Mouse (Mus musculus) midbrain, embryonic 14.5 days (tissue): ENCODE measurements around the gene Azin2. TPM values are rescaled to one million over a fixed set of nuclear protein-coding genes. Genes with fewer than 3 reads are reported as not detected.

ENCODE experiments used
- ATAC-seq: fragments of 200-750 bp; cut with Nextera tagmentation; 2 replicates; pipeline ENCODE4 v1.8.0; 2017; ENCODE audit warnings: moderate number of reproducible peaks, moderate library complexity; ENCODE audit not compliant: low FRiP score, low TSS enrichment
- DNase-seq: peaks from one replicate; pipeline ENCODE4 v3.0.0-alpha.2; 2015
- H3K27ac ChIP-seq: fragments of 300-500 bp; sonication (generic); replicated peaks from 2 replicates; pipeline ENCODE4 v1.5.1; 2014; ENCODE audit warnings: mild to moderate bottlenecking, low read depth, low read length, moderate library complexity
- H3K27me3 ChIP-seq: fragments of 300-500 bp; sonication (generic); 2 replicates; pipeline ENCODE4 v1.6.1; 2014; ENCODE audit warnings: low read length, control low read depth, mixed read lengths; ENCODE audit not compliant: control insufficient read depth, insufficient read depth
- H3K36me3 ChIP-seq: fragments of 300-500 bp; sonication (generic); 2 replicates; pipeline ENCODE4 v1.6.1; 2014; ENCODE audit warnings: low read length, control low read depth; ENCODE audit not compliant: control insufficient read depth, insufficient read depth
- H3K4me1 ChIP-seq: fragments of 300-500 bp; sonication (generic); 2 replicates; pipeline ENCODE4 v1.6.1; 2014; ENCODE audit warnings: mild to moderate bottlenecking, antibody characterized with exemption, low read length, control low read depth; ENCODE audit not compliant: control insufficient read depth, insufficient read depth
- H3K4me2 ChIP-seq: fragments of 300-500 bp; sonication (generic); 2 replicates; pipeline ENCODE4 v1.6.1; 2014; ENCODE audit warnings: mild to moderate bottlenecking, low read length, moderate library complexity
- H3K4me3 ChIP-seq: fragments of 300-500 bp; sonication (generic); replicated peaks from 2 replicates; pipeline ENCODE4 v1.5.1; 2014; ENCODE audit warnings: low read depth, low read length
- H3K9ac ChIP-seq: fragments of 300-500 bp; sonication (generic); replicated peaks from 2 replicates; pipeline ENCODE4 v1.6.1; 2014; ENCODE audit warnings: mild to moderate bottlenecking, low read length, moderate library complexity
- H3K9me3 ChIP-seq: fragments of 300-500 bp; sonication (generic); 2 replicates; pipeline ENCODE4 v1.6.1; 2016; ENCODE audit warnings: low read length, control low read depth, mixed read lengths; ENCODE audit not compliant: control insufficient read depth
- WGBS: fragments of 180-500 bp; shearing (Covaris S2); extraction: QIAGEN DNeasy Blood & Tissue Kit; methylation state at CpG from one replicate; pipeline ENCODE4 v1.1.7; 2014; 5-methylcytosine and 5-hydroxymethylcytosine counted together
- polyA plus RNA-seq: library from polyadenylated mRNA; unstranded; fragments of >200 nt; fragmentation: Nextera tagmentation; extraction: Ambion mirVana; gene quantifications from 2 replicates; pipeline ENCODE4 v1.2.1, GENCODE M21; 2014

The Azin2 gene
- polyA plus RNA-seq, 1 experiment from 2014 or later = 18.0 TPM

GRCm38 (mm10) chr4:128958156-128958555 is 4.1 kb downstream of the Azin2 start:
- Histone ChIP-seq H3K27ac (no peak overlapping the region), H3K4me2 (no peak overlapping the region), H3K36me3 (no peaks in the 10 kb centered on the region), H3K4me1 (peaks cover 7% of the 10 kb centered on the region; the same call in 1 of the 2 replicates), H3K27me3 (no peaks in the 10 kb centered on the region), H3K9me3 (no peaks in the 10 kb centered on the region), H3K4me3 (no peak overlapping the region), H3K9ac (no peak overlapping the region)
- 86% methylated on average over 11 of the region's 11 CpGs for WGBS
- no peak for ATAC-seq
- DNase-seq = no peak

GRCm38 (mm10) chr4:128957155-128957911 is 4.9 kb downstream of the Azin2 start:
- H3K4me3 ChIP-seq = no peak overlapping the region
- no peaks in the 10 kb centered on the region for H3K36me3 ChIP-seq
- no peaks in the 10 kb centered on the region for H3K9me3 ChIP-seq
- 49% methylated on average over 11 of the region's 11 CpGs for WGBS
- H3K9ac ChIP-seq = no peak overlapping the region
- no peak overlapping the region for H3K4me2 ChIP-seq
- DNase-seq (peak; percentile 76), ATAC-seq (no peak)
- H3K27me3 ChIP-seq = no peaks in the 10 kb centered on the region
- H3K4me1 ChIP-seq = 0 out of 2 replicates have a peak, but pooled peaks cover 2% of the 10 kb centered on the region
- no peak overlapping the region; the same call in 1 of the 2 replicates for H3K27ac ChIP-seq

GRCm38 (mm10) chr4:128953851-128954250 is 8.4 kb downstream of the Azin2 start:
- WGBS = 73% methylated on average over 5 of the region's 5 CpGs
- H3K4me3 ChIP-seq = no peak overlapping the region
- H3K4me2 ChIP-seq = no peak overlapping the region
- DNase-seq (no peak), ATAC-seq (no peak)
- H3K9ac ChIP-seq = no peak overlapping the region
- no peak overlapping the region for H3K27ac ChIP-seq
- H3K9me3 ChIP-seq = no peaks in the 10 kb centered on the region
- H3K4me1 ChIP-seq = no peaks in the 10 kb centered on the region
- no peaks in the 10 kb centered on the region for H3K36me3 ChIP-seq
- H3K27me3 ChIP-seq = no peaks in the 10 kb centered on the region

GRCm38 (mm10) chr4:128950461-128950860 is 11.8 kb downstream of the Azin2 start:
- 78% methylated on average over 5 of the region's 5 CpGs for WGBS

GRCm38 (mm10) chr4:128949470-128950005 is 12.7 kb downstream of the Azin2 start:
- no peak for ATAC-seq
- WGBS = 46% methylated on average over 15 of the region's 15 CpGs

More at GRCm38 (mm10) chr4:128950461-128950860, 11.8 kb downstream of the Azin2 start:
- H3K4me3 ChIP-seq = no peak overlapping the region
- no peaks in the 10 kb centered on the region for H3K9me3 ChIP-seq
- no peaks in the 10 kb centered on the region for H3K27me3 ChIP-seq
- no peak for DNase-seq
- no peak for ATAC-seq
- no peak overlapping the region for H3K27ac ChIP-seq
- H3K4me1 ChIP-seq = no peaks in the 10 kb centered on the region
- no peaks in the 10 kb centered on the region for H3K36me3 ChIP-seq
- H3K9ac ChIP-seq = no peak overlapping the region
- H3K4me2 ChIP-seq = no peak overlapping the region

GRCm38 (mm10) chr4:128948137-128948674 is 14.0 kb downstream of the Azin2 start:
- ATAC-seq = no peak
- 30% methylated on average over 6 of the region's 6 CpGs for WGBS
- peak; percentile 60 for DNase-seq

More at GRCm38 (mm10) chr4:128949470-128950005, 12.7 kb downstream of the Azin2 start:
- H3K27ac ChIP-seq = no peak overlapping the region
- no peak overlapping the region for H3K9ac ChIP-seq
- no peak overlapping the region for H3K4me3 ChIP-seq
- no peak overlapping the region for H3K4me2 ChIP-seq
- DNase-seq = no peak
- H3K36me3 ChIP-seq = no peaks in the 10 kb centered on the region
- no peaks in the 10 kb centered on the region for H3K9me3 ChIP-seq
- H3K4me1 ChIP-seq = no peaks in the 10 kb centered on the region
- H3K27me3 ChIP-seq = no peaks in the 10 kb centered on the region

GRCm38 (mm10) chr4:128947326-128947933 is 14.8 kb downstream of the Azin2 start:
- Histone ChIP-seq H3K9ac (no peak overlapping the region), H3K4me3 (no peak overlapping the region), H3K36me3 (no peaks in the 10 kb centered on the region), H3K27ac (no peak overlapping the region), H3K4me1 (no peaks in the 10 kb centered on the region), H3K27me3 (no peaks in the 10 kb centered on the region), H3K9me3 (no peaks in the 10 kb centered on the region), H3K4me2 (0 out of 2 replicates have a peak overlapping the region, but pooled peaks have one; percentile 18)
- DNase-seq = no peak
- no peak for ATAC-seq
- WGBS = 18% methylated on average over 18 of the region's 18 CpGs

More at GRCm38 (mm10) chr4:128948137-128948674, 14.0 kb downstream of the Azin2 start:
- Histone ChIP-seq H3K27me3 (no peaks in the 10 kb centered on the region), H3K9me3 (no peaks in the 10 kb centered on the region), H3K36me3 (no peaks in the 10 kb centered on the region), H3K9ac (no peak overlapping the region), H3K4me3 (no peak overlapping the region), H3K27ac (no peak overlapping the region), H3K4me2 (no peak overlapping the region), H3K4me1 (no peaks in the 10 kb centered on the region)

GRCm38 (mm10) chr4:128946736-128947135 is 15.5 kb downstream of the Azin2 start:
- Histone ChIP-seq H3K4me2 (no peak overlapping the region), H3K27me3 (no peaks in the 10 kb centered on the region), H3K4me3 (no peak overlapping the region), H3K4me1 (no peaks in the 10 kb centered on the region), H3K9me3 (no peaks in the 10 kb centered on the region), H3K9ac (no peak overlapping the region), H3K36me3 (no peaks in the 10 kb centered on the region), H3K27ac (no peak overlapping the region)
- DNase-seq (no peak), ATAC-seq (no peak)
- 73% methylated on average over 9 of the region's 9 CpGs for WGBS
